Mouse (Mus musculus): ENCODE measurements around the gene Zfp850.
"Not testable (repeated sequence)": the region's sequence is repeated elsewhere in the genome, so short reads cannot be mapped to it uniquely, and the experiment has no call there.

Gene Zfp850

GRCm38 (mm10) chr7:28013549-28014444, at the start of gene Zfp850:
TSS of gene Zfp850 (minus strand) at chr7:28014115.
- peak; percentile 79 to 81 for DNase-seq

- DNase-seq: no peak
These were observed 46.1 kb upstream of the Zfp850 start for GRCm38 (mm10) chr7:28059972-28060371.

- no peak for DNase-seq
These were observed 39.4 kb upstream of the Zfp850 start for GRCm38 (mm10) chr7:28053046-28053930.

- DNase-seq: peak; percentile 16 to 25
These were observed 36.7 kb upstream of the Zfp850 start for GRCm38 (mm10) chr7:28050584-28050983.

DNA sequence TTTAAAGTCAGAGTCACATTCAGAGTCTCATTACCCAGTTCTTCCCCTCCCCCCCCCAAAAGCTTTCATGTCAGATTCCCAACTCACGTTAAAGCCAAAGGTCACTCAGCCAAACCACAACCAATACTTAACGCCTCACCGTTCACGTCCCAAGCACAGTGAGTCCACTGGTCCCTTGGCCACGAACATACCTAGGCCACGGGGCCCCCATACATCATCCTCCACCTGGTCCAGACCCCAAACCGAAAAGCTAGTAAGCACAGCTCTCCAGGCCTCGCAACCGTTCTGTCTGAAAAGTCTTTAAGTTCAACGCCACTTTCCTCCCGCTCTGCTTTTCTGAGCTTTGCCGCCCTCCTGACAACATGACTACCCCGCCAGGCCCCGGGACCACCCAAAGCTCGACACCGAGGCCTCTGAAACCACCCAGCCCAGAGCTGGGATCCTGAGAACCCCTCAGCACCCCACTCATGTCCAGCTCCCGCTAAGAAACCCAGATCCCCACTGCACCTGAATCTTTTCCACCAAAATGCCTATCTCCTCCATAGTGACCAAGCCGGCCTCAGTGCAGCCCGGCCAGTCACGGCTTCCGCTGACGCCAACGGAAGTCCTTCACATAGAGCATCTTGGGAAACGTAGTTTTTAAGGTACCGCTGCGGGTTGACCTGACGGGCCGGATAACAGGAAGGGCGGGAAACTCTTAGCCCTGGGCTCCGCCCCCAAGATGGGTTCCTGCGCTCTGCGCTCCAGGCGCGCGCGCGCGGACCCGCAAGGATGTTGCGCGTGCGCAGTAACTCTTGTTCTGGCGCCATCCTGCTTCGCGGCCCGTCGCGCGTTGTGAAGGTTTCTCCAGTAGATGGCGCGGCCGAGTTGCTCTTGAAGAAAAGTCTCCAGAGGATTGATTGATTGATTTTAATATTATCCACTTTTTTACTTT, 35.8 kb upstream of the Zfp850 start, which contains the start of gene Psmc4:
Psmc4 (minus strand) TSS at position 626 of the 934 bp plus-strand sequence.
- DNase-seq: peak; percentile 98 to 99

DNA sequence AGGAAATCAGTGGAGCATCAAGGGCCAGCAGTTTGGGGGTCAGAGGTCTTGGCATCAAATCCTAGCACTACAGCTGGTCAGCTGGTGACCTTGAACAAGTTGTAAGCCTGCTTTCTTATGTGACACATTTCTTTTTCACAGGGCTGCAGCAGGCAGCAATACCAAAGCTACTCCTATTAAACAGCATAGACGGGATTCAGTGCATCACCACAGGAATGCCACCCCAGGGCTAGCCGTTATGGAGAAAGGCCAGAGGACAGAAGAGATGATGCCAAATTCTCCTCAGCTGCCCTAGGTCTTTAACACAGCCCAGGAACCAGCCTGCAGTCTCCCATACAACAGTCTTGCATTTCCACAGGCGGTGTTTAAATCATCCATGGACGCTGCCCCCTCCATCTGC, 30.6 kb upstream of the Zfp850 start:
- DNase-seq: no peak

DNA sequence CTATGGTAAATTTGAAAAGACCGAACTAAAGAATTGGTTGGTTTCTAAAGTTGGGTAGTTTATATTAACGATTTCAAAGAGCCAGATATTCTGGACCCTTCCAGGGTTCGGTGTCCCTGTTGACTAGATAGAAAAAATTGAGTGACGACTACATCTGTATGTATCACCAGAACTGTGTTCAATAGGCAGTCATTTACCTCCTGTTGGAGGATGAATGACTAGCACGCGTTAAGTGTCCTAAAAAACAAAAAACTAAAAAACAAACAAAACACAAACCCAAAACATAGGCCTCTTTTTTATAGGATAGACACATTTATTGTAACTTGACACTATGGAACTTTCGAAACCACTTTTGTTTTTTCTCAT, 513 bp upstream of the Zfp850 start:
- DNase-seq: no peak

DNA sequence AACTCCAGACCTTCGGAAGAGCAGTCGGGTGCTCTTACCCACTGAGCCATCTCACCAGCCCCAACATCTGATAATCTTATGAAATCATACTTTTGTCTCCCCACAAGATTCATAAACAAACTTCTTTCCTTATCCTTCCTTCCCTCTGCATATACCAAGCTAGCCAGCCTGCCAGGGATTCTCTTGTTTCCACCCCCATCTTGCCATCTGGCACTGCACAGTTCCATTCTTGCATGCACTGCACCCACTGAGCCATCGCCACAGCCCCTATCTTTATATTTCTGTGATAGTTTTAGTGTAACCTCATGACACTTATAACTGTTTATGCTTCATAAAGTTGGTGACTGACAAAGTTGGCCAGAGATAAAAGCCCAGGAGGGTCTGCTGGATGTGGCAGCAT, 3.6 kb downstream of the Zfp850 start:
- no peak for DNase-seq

GRCm38 (mm10) chr7:27982197-27982596, 31.7 kb downstream of the Zfp850 start:
- no peak for DNase-seq

GRCm38 (mm10) chr7:27978683-27979528, 35.0 kb downstream of the Zfp850 start, which contains the start of gene Zfp780b:
TSS of gene Zfp780b (minus strand) at chr7:27979171.
- peak; percentile 78 to 80 for DNase-seq

DNA sequence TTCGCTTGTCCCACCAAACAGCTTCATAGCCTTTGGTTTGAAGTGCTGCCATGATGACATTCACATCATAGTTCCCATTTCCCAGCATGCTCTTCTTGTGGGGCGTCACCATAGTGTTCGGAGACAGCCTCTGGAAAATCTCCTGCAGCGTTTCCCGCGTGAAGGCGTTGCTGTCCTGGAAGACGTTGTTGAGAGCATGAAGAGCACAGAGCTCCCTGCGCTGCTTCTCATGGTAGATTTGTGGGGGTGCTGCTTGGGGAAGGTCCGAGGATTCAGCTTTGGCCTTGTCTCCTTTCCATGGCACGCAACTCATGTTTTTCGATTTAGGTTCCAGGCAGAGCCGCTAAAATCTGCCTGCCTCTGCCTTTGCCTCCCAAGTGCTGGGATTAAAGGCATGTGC, 64.5 kb downstream of the Zfp850 start:
- DNase-seq: not testable (repeated sequence)

GRCm38 (mm10) chr7:27941869-27942268, 72.0 kb downstream of the Zfp850 start:
- DNase-seq: peak; percentile 28 to 29

All from cerebellum, postnatal 36 days (tissue).